Mouse (Mus musculus): ENCODE measurements around the gene Pkp1.

Gene Pkp1

GRCm38 (mm10) chr1:135856070-135856469, 62.9 kb downstream of the Pkp1 start:
- no peak for DNase-seq (ENCODE audit: low spot score)

GRCm38 (mm10) chr1:135855344-135855687, 63.7 kb downstream of the Pkp1 start:
- DNase-seq (ENCODE audit: low spot score): no peak

GRCm38 (mm10) chr1:135854591-135855343, 64.2 kb downstream of the Pkp1 start:
- DNase-seq (ENCODE audit: low spot score): no peak

GRCm38 (mm10) chr1:135853200-135853599, 65.8 kb downstream of the Pkp1 start:
- DNase-seq (ENCODE audit: low spot score): no peak

GRCm38 (mm10) chr1:135852044-135852756, 66.8 kb downstream of the Pkp1 start:
- no peak for DNase-seq (ENCODE audit: low spot score)

- DNase-seq (ENCODE audit: low spot score): peak; percentile 51
These were observed 68.1 kb downstream of the Pkp1 start for GRCm38 (mm10) chr1:135850722-135851512.

GRCm38 (mm10) chr1:135847611-135848351, 71.2 kb downstream of the Pkp1 start:
- DNase-seq (ENCODE audit: low spot score): no peak

- DNase-seq (ENCODE audit: low spot score): no peak
These were observed 71.9 kb downstream of the Pkp1 start for GRCm38 (mm10) chr1:135847139-135847562.

GRCm38 (mm10) chr1:135846632-135847031, 72.4 kb downstream of the Pkp1 start:
- DNase-seq (ENCODE audit: low spot score): no peak

- no peak for DNase-seq (ENCODE audit: low spot score)
These were observed 74.5 kb downstream of the Pkp1 start for GRCm38 (mm10) chr1:135844481-135844880.

GRCm38 (mm10) chr1:135843519-135844262, 75.3 kb downstream of the Pkp1 start:
- DNase-seq (ENCODE audit: low spot score): no peak

- no peak for DNase-seq (ENCODE audit: low spot score)
These were observed 78.2 kb downstream of the Pkp1 start for GRCm38 (mm10) chr1:135840675-135841395.

GRCm38 (mm10) chr1:135839065-135839464, 79.9 kb downstream of the Pkp1 start:
- no peak for DNase-seq (ENCODE audit: low spot score)

GRCm38 (mm10) chr1:135838626-135839025, 80.4 kb downstream of the Pkp1 start:
- DNase-seq (ENCODE audit: low spot score): no peak

GRCm38 (mm10) chr1:135835716-135836483, 83.1 kb downstream of the Pkp1 start, which contains the start of gene Tnnt2:
Tnnt2 (plus strand) TSS chr1:135836354.
- no peak for DNase-seq (ENCODE audit: low spot score)

- DNase-seq (ENCODE audit: low spot score): no peak
These were observed 84.0 kb downstream of the Pkp1 start for GRCm38 (mm10) chr1:135834983-135835382.

- no peak for DNase-seq (ENCODE audit: low spot score)
These were observed 84.7 kb downstream of the Pkp1 start for GRCm38 (mm10) chr1:135834206-135834859.

- no peak for DNase-seq (ENCODE audit: low spot score)
These were observed 90.1 kb downstream of the Pkp1 start for GRCm38 (mm10) chr1:135828918-135829317.

GRCm38 (mm10) chr1:135821780-135822179, 97.2 kb downstream of the Pkp1 start:
- DNase-seq (ENCODE audit: low spot score): no peak

All from ovary, postnatal 36 days (tissue).